Mouse (Mus musculus) thymus, adult 2 months (tissue): ENCODE results near the gene Plcd1.

ENCODE experiments used
- CTCF ChIP-seq: fragments of 200-500 bp; IDR thresholded peaks from 2 replicates; pipeline ENCODE4 v1.5.1; 2012; ENCODE audit warnings: mild to moderate bottlenecking, control low read depth, low read length, moderate library complexity, borderline replicate concordance; ENCODE audit not compliant: control insufficient read depth, poor library complexity, insufficient read depth; ENCODE audit errors: extremely low read depth
- POLR2A ChIP-seq: fragments of 200-500 bp; IDR thresholded peaks from 2 replicates; pipeline ENCODE4 v1.6.1; 2012; ENCODE audit warnings: mild to moderate bottlenecking, low read length, control low read depth, moderate library complexity; ENCODE audit not compliant: control insufficient read depth, poor library complexity, insufficient read depth; ENCODE audit errors: extremely low read depth

DNA sequence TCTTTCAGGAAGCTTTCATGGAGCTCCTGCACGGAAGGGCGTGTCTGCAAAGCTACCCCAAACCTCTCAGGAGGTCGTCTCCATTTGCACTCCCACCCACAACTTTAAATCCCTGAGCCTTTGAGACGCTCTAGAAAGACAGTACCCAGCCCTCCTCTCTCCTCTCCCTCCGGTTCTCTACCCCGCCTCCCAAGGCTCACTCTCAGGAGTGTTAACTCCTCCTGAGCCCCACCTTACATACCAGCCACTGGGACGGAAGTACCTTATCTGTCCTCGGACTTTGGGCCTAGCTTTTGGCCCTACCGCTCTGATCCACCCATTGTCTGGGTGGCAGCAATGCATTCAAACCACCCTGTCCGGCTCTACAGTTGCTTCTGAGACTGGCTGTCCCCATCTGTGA is 9.3 kb downstream of the Plcd1 start:
- no peak for TF ChIP-seq CTCF
- no peak for TF ChIP-seq POLR2A
